Mouse (Mus musculus) brain, embryonic 14.5 days (tissue): ENCODE measurements around the gene Rrp1b.

Experiments used
- CTCF ChIP-seq: fragments of 200-500 bp; IDR thresholded peaks from 2 replicates; pipeline ENCODE4 v1.5.1; 2012; ENCODE audit warnings: inconsistent platforms, mild to moderate bottlenecking, moderate library complexity, borderline replicate concordance; ENCODE audit not compliant: insufficient read depth, insufficient read length; ENCODE audit errors: extremely low read depth
- POLR2A ChIP-seq: fragments of 200-500 bp; IDR thresholded peaks from 2 replicates; pipeline ENCODE4 v1.6.1; 2012; ENCODE audit warnings: mild to moderate bottlenecking, inconsistent platforms, borderline replicate concordance; ENCODE audit not compliant: poor library complexity, insufficient read depth, insufficient read length, severe bottlenecking; ENCODE audit errors: extremely low read depth

- TF ChIP-seq POLR2A (no peak), CTCF (no peak)
Observed at GRCm38 (mm10) chr17:32003251-32003650, 32.6 kb upstream of the Rrp1b start.
